10 mouse cellular contexts compared by ENCODE assay signal in genomic region chr3:29444661-29445060, GRCm38 (mm10).
A peak's percentile ranks its signal among the peaks of the same experiment; 100 is the strongest.
DNase-seq lines count a peak whose midpoint lies in the region; ATAC-seq and TF ChIP-seq lines count a peak whose summit lies in the region.
"Had no signal": no experiment of that assay in that cellular context is flagged by ENCODE, and none has a peak within 500 bp of the region (broad histone marks: within the 10 kb centered on the region; RNA-seq: fewer than 3 reads in every experiment).

No protein-coding gene starts in this region.

- no peak overlapping the region for H3K4me2 ChIP-seq in liver, embryonic 11.5 days
- no peak overlapping the region for H3K4me2 ChIP-seq in lung, embryonic 14.5 days
- no peak overlapping the region for H3K4me2 ChIP-seq in midbrain, embryonic 16.5 days (ENCODE audit: low read length)
- H3K4me2 ChIP-seq: limb, embryonic 13.5 days; stomach, embryonic 15.5 days had no signal

- no peak overlapping the region for H3K9ac ChIP-seq in liver, adult 2 months (ENCODE audit: low read depth, low read length)
- H3K9ac ChIP-seq in liver, embryonic 11.5 days (ENCODE audit: low read depth, low read length), result no peak overlapping the region
- H3K9ac ChIP-seq in lung, embryonic 14.5 days, result no peak overlapping the region
- no peak overlapping the region for H3K9ac ChIP-seq in midbrain, embryonic 16.5 days (ENCODE audit: low read depth, low read length)
- H3K9ac ChIP-seq: limb, embryonic 13.5 days; stomach, embryonic 15.5 days had no signal

- no peak for TF ChIP-seq CTCF in liver, adult 2 months (IDR thresholded peaks at IDR 0.05; ENCODE audit: low read depth, low read length)
- TF ChIP-seq CTCF in lung, embryonic 14.5 days (IDR thresholded peaks at IDR 0.05; ENCODE audit: low read depth), result no peak

- H3K4me3 ChIP-seq in liver, adult 2 months (ENCODE audit: insufficient read depth, low read depth, low read length), result no peak overlapping the region
- H3K4me3 ChIP-seq in liver, embryonic 11.5 days (ENCODE audit: low read depth, low read length), result no peak overlapping the region
- no peak overlapping the region for H3K4me3 ChIP-seq in lung, embryonic 14.5 days (ENCODE audit: low read depth, low read length)
- no peak overlapping the region for H3K4me3 ChIP-seq in midbrain, embryonic 16.5 days (ENCODE audit: low read depth, low read length)
- H3K4me3 ChIP-seq: limb, embryonic 13.5 days; stomach, embryonic 15.5 days had no signal

- H3K4me1 ChIP-seq in liver, adult 2 months (ENCODE audit: control insufficient read depth, insufficient read depth, low read length), result 0 out of 2 replicates have a peak, but pooled peaks cover 2% of the 10 kb centered on the region
- no peaks in the 10 kb centered on the region for H3K4me1 ChIP-seq in liver, embryonic 11.5 days (replicated peaks; ENCODE audit: control insufficient read depth, insufficient read depth, low read length)
- no peaks in the 10 kb centered on the region for H3K4me1 ChIP-seq in lung, embryonic 14.5 days (ENCODE audit: insufficient read depth)
- peaks cover 12% of the 10 kb centered on the region; the same call in 1 of the 2 replicates for H3K4me1 ChIP-seq in midbrain, embryonic 16.5 days (ENCODE audit: control insufficient read depth, insufficient read depth, low read length)
- H3K4me1 ChIP-seq: stomach, embryonic 15.5 days had no signal

- H3K27ac ChIP-seq in liver, adult 2 months (replicated peaks; ENCODE audit: insufficient read depth, low read depth, low read length), result no peak overlapping the region
- no peak overlapping the region for H3K27ac ChIP-seq in liver, embryonic 11.5 days (ENCODE audit: low read depth, low read length)
- H3K27ac ChIP-seq in lung, embryonic 14.5 days (ENCODE audit: low read depth), result no peak overlapping the region
- H3K27ac ChIP-seq in midbrain, embryonic 16.5 days (ENCODE audit: low read length), result no peak overlapping the region
- H3K27ac ChIP-seq: limb, embryonic 13.5 days; stomach, embryonic 15.5 days had no signal

- DNase-seq in adrenal gland, adult (ENCODE audit: inconsistent age in 2 of 2, low spot score in 1 of 2), result peak; percentile 40 to 87
- DNase-seq in adrenal gland, postnatal 4 days (ENCODE audit: low spot score in 2 of 2), result no peak
- peak; percentile 13 for DNase-seq in liver, adult 2 months (ENCODE audit: extremely low read depth, low read depth, low spot score)
- no peak for DNase-seq in liver, embryonic 11.5 days (ENCODE audit: low spot score)
- peak; percentile 22 for DNase-seq in gonadal fat pad, adult 2 months (ENCODE audit: low read depth)
- peak; percentile 78 for DNase-seq in lung, embryonic 14.5 days

- no peaks in the 10 kb centered on the region for H3K36me3 ChIP-seq in liver, adult 2 months (ENCODE audit: control insufficient read depth, insufficient read depth, low read length)
- no peaks in the 10 kb centered on the region for H3K36me3 ChIP-seq in liver, embryonic 11.5 days (ENCODE audit: control insufficient read depth, insufficient read depth, low read length)
- no peaks in the 10 kb centered on the region for H3K36me3 ChIP-seq in lung, embryonic 14.5 days (ENCODE audit: insufficient read depth)
- H3K36me3 ChIP-seq in midbrain, embryonic 16.5 days (ENCODE audit: control insufficient read depth, insufficient read depth, low read length), result no peaks in the 10 kb centered on the region
- H3K36me3 ChIP-seq: limb, embryonic 13.5 days; stomach, embryonic 15.5 days had no signal

- no peaks in the 10 kb centered on the region for H3K9me3 ChIP-seq in liver, embryonic 11.5 days (ENCODE audit: control insufficient read depth, low read length)
- no peaks in the 10 kb centered on the region for H3K9me3 ChIP-seq in lung, embryonic 14.5 days (ENCODE audit: low read depth, low read length)
- no peaks in the 10 kb centered on the region for H3K9me3 ChIP-seq in midbrain, embryonic 16.5 days (replicated peaks; ENCODE audit: control insufficient read depth, low read length, poor library complexity, severe bottlenecking)
- H3K9me3 ChIP-seq: limb, embryonic 13.5 days; stomach, embryonic 15.5 days had no signal

- 57% methylated on average over 5 of the region's 5 CpGs for WGBS in liver, adult 2 months
- WGBS in liver, embryonic 11.5 days, result 71% methylated on average over 5 of the region's 5 CpGs
- 31% methylated on average over 5 of the region's 5 CpGs for WGBS in lung, embryonic 14.5 days
- 49% methylated on average over 5 of the region's 5 CpGs for WGBS in midbrain, embryonic 16.5 days

- ATAC-seq in liver, embryonic 11.5 days (replicated peaks; ENCODE audit: low FRiP score), result no peak
- no peak; the same call in 1 of the 2 replicates for ATAC-seq in lung, embryonic 14.5 days (ENCODE audit: insufficient read depth)
- no peak for ATAC-seq in granulocyte monocyte progenitor cell, adult 5-6 weeks (replicated peaks; ENCODE audit: poor library complexity, severe bottlenecking)
- no peak for ATAC-seq in midbrain, embryonic 16.5 days

- H3K79me2 ChIP-seq in liver, adult 2 months (ENCODE audit: control insufficient read depth, insufficient read depth, low read length), result no peaks in the 10 kb centered on the region

- TF ChIP-seq POLR2A in liver, adult 2 months (IDR thresholded peaks at IDR 0.05; ENCODE audit: extremely low read depth, insufficient read depth, low read length), result no peak

- H3K27me3 ChIP-seq in liver, adult 2 months (ENCODE audit: control insufficient read depth, insufficient read depth, low read length), result no peaks in the 10 kb centered on the region
- no peaks in the 10 kb centered on the region for H3K27me3 ChIP-seq in liver, embryonic 11.5 days (replicated peaks; ENCODE audit: control insufficient read depth, insufficient read depth, low read length)
- H3K27me3 ChIP-seq in lung, embryonic 14.5 days (ENCODE audit: insufficient read depth, low read length), result no peaks in the 10 kb centered on the region
- H3K27me3 ChIP-seq in midbrain, embryonic 16.5 days (ENCODE audit: control insufficient read depth, insufficient read depth, low read depth, low read length), result no peaks in the 10 kb centered on the region
- H3K27me3 ChIP-seq: limb, embryonic 13.5 days; stomach, embryonic 15.5 days had no signal

Comparison
In these comparisons a context has a peak if more than half of its experiments do, and no peak if none do; other contexts are left out.
1. DNase-seq: peak in adrenal gland, adult (2 of 2), liver, adult 2 months (single experiment), gonadal fat pad, adult 2 months (single experiment) and lung, embryonic 14.5 days (single experiment); none in adrenal gland, postnatal 4 days (0 of 2) and liver, embryonic 11.5 days (single experiment).